Mouse (Mus musculus) layer of hippocampus, adult 11-12 months (tissue): ENCODE measurements around the gene Rreb1.
A peak's percentile ranks its signal among the peaks of the same experiment; 100 is the strongest.

ENCODE experiments used
- DNase-seq: peaks from one replicate; pipeline ENCODE4 v3.0.0; 2022; ENCODE audit warnings: low spot score

The Rreb1 gene

DNA sequence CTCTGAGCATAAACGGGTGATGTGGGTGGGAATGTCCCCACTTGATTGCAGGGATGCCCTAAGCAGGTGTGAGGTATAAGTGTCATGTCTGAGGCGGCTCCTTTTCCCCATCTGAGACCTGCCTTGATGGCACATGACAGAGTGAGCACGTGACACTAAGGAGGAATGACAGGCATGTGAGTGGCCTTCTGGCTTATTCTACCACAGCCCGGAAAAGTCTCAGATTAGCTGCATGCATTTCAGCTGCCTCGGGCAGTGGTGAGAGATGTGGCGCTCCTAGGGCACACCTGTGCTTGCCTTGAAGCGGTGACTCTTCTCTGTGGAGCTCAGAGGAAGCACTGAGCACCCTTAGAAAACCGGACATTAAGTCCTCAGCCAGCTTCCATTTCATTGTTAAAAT, 167.2 kb downstream of the Rreb1 start:
- no peak for DNase-seq

DNA sequence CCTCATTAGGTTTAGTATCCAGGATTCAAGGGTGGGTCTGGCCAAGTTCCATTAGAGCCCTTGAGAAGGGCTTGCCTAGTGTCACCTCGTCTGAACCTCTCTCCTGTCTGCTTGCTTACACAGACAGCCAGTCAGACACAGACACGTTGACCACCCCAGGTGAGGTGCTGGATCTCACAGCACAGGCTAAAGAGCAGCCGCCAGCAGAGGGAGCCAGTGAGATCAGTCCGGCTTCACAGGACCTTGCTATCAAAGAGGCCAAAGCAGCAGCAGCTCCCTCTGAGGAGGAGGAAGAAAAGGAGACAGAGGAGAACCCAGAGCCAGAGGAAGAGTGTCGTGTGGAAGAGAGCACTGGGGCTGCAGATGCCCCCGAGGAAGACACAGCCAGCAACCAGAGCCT, 168.5 kb downstream of the Rreb1 start:
- peak; percentile 86 for DNase-seq

DNA sequence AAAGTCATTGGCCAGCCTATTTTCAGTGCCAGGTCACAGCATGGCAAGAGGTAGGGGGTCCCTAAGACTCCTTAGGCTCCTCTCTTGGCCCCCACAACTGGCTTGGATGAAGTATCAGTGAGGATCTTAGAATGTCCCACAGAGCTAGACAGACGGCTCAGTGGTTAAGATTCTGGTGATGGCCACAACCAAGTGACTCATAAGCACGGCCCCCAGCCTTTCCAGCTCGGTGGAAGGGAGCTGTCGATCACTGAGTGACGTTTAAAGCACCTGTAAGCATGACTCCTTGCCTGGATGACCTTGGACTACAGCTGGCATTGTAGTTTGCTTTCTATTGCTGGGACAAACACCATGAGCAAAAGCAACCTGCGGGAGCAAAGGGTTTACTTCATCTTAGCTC, 174.8 kb downstream of the Rreb1 start:
- no peak for DNase-seq

DNA sequence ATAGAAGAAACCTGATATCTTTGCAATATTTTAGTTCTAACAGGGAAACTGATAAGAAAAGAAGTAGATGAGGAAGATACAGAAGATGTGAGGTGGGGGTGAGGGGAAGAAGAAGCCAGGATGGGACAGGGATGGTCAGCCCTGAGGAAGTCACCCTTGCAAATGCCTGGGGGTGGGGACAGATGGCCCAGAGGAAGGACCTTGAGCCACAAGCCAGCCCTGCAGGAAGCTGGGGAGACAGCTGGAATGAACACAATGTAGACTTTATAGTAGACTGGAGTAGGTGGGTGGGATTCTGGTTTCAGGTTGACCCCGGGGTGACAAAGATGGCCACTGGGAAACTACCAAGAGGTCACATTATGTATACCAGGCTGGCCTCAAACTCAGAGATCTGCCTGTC, 176.1 kb downstream of the Rreb1 start:
- DNase-seq = no peak

DNA sequence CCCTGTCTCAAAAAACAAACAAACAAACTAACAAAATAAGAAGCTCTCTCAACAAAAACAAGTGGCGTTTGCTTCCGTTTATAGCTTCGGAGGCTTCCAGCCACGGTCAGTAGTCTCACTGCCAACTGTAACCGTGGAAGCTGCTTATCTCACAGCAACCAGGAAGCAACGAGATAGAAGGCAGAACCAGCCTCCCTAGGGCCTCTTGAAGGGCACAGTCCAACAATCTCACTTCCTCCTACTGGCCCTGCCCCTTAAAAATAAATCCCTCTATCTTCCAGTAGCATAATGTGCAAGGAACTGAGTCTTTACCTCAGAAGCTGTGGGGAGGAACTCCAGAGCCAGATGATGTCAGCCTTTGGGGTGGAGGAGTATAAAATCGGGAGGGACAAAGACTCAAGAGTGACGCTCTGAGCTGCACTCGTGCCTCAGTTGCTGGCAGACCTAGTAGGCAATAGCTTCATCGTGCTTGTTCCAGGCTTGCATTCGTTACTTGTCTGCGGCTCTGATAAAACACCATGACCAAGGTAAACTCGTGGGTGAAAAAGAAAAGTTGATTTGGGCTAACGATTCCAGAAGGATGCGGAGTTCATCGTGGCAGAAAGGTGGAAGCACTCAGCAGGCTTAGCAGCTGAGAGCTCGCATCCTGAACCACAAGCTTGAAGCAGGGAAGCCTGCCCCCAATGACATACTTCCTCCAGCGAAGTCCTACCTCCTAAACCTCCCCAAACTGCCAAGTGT, 180.5 kb downstream of the Rreb1 start:
- DNase-seq = no peak

DNA sequence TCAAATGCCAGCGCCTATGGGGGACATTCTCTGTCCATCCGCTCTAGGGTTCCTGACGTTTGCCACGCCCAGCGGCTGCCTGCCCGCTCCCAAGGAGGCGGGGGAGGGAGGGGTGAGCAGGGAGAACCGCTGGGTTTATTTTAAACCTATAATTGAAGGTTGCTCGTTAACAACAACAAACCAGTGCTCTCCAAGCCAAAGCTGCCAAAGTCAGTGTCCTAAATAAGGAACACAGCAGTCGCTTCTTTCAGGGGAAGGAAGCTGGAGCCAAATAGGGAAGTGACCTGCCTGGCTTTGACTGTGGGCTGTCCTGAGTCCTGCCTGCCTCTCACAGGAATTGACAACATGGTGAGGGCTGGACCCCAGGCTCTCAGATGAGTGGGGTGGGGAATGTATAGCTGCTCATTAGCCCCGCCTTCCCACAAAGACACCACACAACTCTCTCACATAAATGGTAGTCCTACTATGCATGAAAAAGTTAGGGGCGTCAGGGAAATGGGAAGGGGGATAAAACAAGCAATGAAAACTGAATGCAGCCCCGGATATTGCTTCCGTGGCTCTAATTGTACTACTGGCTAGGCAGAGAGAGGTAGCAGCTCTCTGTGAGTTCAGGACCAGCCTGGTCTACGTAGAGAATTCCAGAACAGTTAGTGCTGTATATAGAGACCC, 181.2 kb downstream of the Rreb1 start:
- DNase-seq = no peak

DNA sequence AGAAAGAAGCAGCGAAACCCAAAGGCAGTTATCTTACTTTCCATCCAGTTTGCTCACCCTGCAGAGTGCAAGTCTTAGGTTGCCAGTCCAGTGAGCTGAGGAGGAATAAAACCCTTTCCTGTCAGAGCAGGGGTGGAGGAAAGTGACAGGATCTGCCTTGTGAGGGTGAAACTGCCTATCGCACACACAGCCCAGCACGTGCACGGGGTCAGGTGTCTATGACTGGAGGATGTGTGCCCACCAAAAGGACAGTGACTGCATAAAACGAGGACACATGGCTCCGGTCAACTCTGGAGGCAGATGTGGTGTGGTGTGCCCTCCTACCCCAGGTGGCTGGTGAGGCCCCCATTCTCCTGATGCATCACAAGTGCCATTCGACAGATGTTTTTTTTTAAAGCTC, 181.7 kb downstream of the Rreb1 start:
- no peak for DNase-seq

DNA sequence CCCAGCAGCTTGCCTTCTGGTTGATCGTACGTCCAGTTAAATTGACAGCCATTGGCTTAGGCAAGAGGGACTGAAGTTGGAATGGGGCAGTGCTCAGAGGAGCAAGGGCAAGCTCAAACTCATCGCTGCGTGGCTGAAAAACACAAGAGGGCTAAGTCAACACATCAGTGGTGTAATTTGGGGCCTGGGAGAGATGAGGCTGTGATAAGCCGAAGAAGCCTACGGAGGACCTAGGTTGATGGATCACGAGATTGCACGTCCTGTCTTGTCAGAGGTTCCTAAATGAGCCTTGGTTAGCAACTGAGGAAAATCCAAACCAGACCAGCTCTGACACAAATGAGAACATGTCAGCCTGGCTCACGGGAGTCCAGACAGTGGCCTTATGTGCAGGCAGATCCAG, 184.3 kb downstream of the Rreb1 start:
- DNase-seq = no peak

DNA sequence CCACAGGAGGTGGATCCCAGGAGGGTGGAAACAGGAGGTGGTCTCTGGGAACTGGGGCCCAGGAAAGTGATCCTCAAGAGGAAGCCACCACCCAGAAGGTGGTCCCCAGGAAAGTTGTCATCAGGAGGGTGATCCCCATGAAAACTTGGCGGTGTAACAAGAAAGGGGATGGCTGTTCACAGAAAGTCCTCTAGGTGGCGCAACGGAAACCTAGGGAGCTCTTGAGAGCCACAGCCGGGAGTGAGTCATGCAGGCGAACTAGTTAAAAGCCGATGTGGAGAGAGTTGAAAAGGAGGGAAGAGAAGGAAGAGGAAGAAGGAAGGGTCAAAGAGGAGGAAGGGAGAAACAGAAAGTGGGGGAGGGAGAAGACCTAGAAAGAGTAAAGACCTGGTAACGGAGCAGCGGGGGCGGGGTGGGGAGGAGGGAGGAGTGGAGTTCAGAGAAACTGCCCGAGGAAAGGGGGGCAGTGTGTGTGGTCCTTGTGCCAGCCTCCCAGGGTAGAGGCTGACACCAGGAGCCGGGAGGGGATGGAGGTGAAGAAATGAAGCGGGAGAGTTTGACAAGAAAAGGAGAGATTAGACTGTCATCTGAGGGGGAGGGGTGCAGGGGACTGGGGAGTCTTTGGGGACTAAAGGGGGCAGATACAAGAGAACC, 185.3 kb downstream of the Rreb1 start:
- peak; percentile 84 for DNase-seq

DNA sequence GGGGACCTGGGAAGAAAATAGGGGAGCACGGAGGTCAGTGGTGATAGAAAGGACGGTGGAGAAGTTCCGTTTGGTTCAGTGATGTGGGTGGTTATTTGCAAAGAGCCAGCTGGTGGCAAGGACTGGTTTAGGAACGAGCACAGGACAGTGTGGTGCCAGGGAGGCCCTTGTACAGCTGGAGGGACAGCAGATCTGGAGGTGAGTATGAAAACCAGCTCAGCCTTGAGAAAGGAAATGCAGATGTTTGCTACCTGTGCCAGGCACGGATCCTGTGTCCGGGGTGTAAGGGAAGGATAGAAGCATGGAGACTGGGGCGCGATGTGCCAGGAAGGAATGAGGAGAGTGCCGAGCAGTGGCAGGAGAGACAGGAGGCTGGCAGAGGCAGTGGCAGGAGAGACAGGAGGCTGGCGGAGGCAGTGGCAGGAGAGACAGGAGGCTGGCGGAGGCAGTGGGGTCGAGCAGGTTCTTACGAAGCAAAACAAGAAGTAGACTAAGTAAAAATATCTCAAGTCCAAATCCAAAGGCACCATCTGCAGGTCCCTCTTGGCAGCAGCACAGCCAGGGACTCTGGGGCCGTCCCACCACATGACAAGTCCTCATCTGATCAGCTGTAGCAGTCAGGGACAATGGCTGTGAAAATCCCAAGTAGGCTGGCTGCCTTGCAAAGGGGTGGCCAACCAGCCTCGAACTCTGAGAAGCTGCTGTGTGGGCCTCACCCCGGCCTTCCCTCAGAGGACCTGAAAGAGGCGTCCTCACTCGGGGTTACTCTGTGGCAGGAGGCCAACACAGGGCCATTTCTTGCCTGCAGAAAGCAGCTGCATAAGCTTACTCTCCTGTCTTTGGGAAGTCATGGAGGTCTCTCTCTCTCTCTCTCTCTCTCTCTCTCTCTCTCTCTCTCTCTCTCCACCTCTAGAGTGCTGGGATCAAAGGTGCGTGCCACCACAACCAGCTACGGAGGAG, 186.2 kb downstream of the Rreb1 start:
- DNase-seq = no peak

DNA sequence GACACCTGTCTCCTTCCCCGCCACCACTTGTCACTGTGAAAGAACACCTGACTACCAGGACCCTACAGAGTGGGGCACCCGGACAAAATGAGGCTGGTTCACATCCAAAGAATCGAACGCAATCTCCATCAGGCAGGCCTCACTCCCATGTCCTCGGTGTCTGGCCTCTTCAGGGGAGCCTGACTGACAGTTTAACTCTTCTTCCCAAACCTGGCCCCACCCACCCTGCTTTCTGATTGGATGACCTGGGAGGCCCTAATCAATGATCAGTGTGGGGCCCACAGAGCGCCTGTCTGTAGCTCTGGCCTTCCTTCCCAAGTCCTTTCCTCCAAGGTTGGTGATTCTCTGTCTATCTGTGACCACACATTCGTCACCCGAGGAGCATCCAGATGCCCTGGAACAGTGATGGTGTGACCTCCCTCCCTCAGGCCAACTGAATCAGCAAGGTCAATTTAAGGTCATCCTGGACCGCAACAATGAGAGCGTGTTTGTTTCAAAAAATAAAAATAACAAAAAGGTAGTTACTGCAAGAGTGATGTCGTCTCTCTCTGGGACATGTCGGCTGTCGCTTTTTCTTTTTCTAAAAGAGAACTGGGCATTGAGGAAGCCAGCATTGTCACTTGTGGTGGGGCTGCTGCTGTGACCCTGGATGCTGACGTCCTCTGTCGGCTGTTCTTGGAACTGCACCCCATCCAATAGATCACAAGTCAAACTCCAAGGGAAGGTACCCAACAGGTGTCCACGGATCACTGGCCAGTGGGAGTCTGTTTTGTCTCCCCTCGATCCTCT, 187.1 kb downstream of the Rreb1 start:
- DNase-seq = peak; percentile 39

DNA sequence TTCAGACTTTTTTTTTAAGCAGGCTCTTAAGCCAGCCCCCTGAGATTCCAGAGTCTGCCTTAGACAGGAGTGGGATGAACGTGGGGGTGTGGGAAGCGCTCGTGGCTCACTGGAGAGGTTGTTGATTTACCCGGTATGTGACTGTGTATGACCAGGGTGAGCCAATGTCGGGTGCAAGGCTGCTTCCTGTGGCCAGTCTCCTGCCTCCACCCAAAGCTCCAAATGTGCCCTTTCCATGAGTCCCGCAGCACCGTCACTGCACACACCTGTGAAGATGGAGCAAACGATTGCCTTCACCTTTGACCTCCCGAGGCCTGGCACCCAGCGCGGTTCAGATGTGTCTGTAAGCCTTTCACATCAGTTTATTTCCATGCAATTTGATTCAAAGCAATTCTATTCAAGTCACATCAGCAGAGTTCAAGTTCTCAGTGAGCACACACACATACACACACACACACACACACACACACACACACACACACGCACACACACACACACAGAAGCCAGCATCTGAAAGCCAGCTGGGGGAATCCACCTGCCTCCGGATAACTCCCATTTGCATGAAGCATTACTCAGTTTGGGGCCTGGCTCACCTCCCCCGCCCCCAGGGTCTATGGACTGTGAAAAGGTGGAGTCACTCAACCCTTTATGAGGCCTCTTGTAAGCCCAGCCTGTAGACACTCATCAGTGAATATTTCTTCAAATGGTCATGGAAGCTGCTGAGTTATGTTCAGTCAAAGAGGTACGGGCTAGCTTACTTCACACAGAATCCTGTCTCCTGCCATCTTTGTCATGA, 188.3 kb downstream of the Rreb1 start:
- no peak for DNase-seq

DNA sequence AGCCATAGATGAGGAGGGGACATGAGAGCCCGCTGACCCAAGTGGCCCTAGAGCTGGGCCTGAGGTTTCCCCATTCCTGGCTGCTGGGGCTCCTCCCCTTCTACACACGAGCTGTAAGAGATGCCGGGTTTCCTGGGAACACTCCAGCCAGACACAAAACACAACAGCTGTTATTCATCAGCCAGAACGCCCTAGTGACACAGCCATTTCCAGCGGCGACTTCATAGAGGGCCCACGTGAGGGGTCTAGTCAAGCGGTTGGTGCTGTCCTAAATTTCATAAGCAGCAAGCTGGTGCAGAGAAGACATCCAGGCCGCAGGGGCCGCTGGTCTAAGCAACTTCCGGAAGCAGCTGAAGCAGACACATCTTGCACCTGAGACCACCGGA, 188.8 kb downstream of the Rreb1 start:
- DNase-seq = no peak

DNA sequence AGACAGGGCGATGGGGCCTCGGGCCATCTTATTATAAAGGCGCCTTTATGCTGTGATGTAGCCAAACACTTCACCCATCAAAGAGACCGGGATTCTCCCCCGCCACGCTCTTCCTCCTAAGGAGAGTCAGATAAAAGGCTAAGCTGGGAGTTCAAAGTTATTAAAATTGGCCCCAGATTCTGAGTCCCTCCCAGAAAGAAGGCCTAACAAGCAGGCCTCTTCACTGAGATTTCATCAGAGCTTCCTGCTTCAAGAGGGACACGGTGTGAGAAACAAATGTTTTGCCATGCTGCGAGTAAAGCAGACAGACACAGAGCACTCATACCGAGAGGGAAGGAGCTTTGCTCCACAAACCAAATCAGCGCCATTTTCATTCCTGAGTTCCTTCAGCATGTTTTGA, 189.4 kb downstream of the Rreb1 start:
- DNase-seq = no peak

DNA sequence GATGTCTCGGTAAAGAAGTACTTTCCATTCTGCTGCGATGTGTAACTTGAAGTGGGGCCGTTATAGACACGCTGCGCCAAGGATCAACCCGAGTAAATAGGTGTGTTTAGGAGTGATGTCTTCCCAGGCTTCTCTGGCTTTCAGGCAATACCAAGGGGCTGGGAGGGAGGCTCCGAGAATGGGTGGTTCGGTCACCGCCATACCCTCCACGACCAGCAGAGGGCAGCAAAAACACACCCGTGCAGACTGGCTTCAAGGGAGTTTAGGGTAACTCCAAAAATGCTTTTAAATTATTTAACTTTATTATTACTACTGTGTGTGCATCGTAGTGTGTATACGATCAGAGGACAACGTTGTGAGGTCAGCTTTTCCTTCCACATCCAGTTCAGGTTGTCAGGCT, 191.1 kb downstream of the Rreb1 start:
- DNase-seq = peak; percentile 91

DNA sequence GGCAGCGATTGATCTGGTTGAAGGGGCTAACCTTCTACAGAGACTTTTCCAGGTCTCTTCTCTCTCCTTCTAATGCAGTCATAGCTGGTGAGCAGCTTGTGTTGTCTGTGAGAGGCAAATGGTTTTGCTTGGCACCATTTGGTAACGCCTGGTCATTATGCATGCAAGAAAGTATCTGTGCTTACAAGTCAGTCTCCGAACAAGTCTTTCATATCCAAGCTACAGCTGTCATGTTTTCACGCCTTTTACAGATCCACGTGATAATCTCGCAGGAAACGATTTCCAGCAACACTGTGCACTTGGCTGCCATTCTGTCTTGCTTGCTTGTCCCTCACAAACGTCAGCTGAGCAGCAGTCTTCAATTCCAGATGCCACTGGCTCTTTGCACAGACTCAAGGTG, 191.8 kb downstream of the Rreb1 start:
- DNase-seq = peak; percentile 38

DNA sequence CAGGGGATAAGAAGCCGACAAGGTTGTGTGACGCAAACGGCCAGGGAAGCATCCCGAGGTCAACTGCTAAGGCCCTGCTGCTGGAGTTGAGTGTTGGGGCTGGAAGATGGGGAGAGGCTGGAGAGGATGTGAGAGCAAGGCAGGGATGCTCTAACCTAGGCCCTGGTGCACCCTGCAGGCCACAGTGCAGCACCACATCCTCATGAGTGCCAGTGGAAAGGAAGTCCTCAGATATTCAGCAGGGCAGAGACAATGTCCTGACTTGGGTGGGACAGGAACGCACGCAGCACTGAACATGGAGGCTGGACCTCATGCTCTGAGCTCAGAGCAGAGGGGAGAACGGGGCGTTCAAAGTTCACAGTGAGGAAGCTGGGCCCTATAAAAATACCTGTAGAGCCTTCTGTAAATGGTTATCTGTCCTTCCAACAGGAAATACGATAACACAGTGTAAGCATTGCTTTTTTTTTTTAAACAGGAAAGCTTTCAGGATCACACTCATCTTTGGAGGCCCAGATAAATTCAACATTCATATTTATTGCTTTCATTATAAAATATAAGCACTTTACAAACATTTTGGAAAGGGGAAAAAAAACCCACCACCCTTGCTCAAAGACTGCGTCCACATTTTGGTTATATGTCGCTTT, 192.8 kb downstream of the Rreb1 start:
- DNase-seq = no peak

DNA sequence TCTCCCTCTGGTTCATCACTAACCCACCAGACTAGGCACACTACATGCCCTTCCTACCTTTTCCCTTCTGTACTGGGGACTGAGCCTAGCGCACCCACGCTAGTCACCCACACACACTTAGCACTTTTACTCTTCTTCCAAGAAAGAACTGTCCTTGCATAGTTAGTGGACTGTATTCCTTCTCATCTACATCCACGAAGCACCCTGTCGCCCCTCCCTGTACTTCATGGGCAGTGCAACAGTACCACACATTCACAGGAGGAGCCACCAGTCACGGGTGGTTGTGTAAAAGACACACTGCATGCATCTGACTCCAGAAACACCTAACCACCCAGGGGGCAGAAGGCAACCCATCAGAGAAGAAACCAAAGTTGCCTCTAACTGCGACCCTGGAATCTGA, 195.8 kb downstream of the Rreb1 start:
- no peak for DNase-seq

DNA sequence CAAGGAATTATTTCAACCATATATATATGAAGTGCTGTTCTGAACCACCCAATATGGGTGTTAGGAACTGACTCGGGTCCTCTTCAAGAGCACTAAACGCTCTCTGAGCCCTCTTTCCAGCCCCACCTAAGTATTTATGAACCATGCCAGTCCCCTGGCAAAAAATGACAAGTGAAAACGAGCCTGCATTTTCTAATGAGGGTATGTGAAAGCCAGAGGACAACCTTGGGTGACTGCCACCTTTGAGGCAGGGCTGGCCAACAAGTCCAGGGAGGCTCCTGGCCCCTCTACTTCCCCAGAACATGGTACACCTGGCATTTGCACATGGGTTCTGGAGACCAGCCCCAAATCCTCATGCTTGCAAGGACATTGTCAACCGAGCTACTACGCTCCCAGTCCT, 196.5 kb downstream of the Rreb1 start:
- no peak for DNase-seq

DNA sequence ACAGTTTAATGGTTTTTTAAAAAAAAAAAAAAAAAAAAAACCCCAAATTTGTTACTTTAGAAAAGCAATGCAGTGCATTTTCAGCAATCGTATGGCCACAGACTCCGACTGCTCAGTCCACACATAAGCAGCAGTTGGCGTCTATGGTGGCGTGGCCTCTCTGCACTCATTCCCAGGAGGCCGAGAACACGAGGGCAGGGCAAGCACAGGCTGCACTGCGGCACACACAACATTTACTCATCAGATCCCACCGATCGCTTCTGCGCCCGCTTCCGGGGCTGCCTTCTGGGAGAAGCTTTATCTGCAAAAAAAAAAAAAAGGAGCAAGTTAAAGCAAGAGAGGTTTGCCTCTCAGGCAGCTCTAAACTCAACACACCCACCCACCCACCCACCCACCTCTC, 201.3 kb downstream of the Rreb1 start:
- DNase-seq = no peak
